Mouse (Mus musculus) c-Kit-positive CD71-negative TER-119-negative erythroid progenitor cells, embryonic 14.5 days (primary cell): Measurements from ENCODE around the gene Lhfpl2.

Source experiments
- DNase-seq: peaks from one replicate; pipeline ENCODE4 v3.0.0-alpha.2; 2013; ENCODE audit warnings: low read depth

Gene Lhfpl2

GRCm38 (mm10) chr13:94175379-94176050, 117.9 kb downstream of the Lhfpl2 start:
- DNase-seq: no peak

- peak; percentile 60 for DNase-seq
Observed at GRCm38 (mm10) chr13:94177148-94177547, 119.6 kb downstream of the Lhfpl2 start.

GRCm38 (mm10) chr13:94178401-94179040, 120.9 kb downstream of the Lhfpl2 start:
- no peak for DNase-seq

GRCm38 (mm10) chr13:94180477-94181420, 123.2 kb downstream of the Lhfpl2 start:
- DNase-seq: no peak

- DNase-seq: no peak
Observed at GRCm38 (mm10) chr13:94182026-94182425, 124.4 kb downstream of the Lhfpl2 start.

GRCm38 (mm10) chr13:94183372-94184021, 125.9 kb downstream of the Lhfpl2 start:
- DNase-seq: no peak

- DNase-seq: no peak
Observed at GRCm38 (mm10) chr13:94184726-94185456, 127.3 kb downstream of the Lhfpl2 start.

GRCm38 (mm10) chr13:94185631-94186030, 128.0 kb downstream of the Lhfpl2 start:
- no peak for DNase-seq

GRCm38 (mm10) chr13:94188200-94189086, 130.8 kb downstream of the Lhfpl2 start:
- no peak for DNase-seq

- DNase-seq: no peak
Observed at GRCm38 (mm10) chr13:94190386-94190785, 132.8 kb downstream of the Lhfpl2 start.

GRCm38 (mm10) chr13:94193227-94193626, 135.6 kb downstream of the Lhfpl2 start:
- DNase-seq: no peak

GRCm38 (mm10) chr13:94198616-94199015, 141.0 kb downstream of the Lhfpl2 start:
- no peak for DNase-seq

GRCm38 (mm10) chr13:94199829-94200228, 142.2 kb downstream of the Lhfpl2 start:
- DNase-seq: no peak

GRCm38 (mm10) chr13:94205234-94205633, 147.6 kb downstream of the Lhfpl2 start:
- peak; percentile 35 for DNase-seq

GRCm38 (mm10) chr13:94207973-94208372, 150.4 kb downstream of the Lhfpl2 start:
- no peak for DNase-seq

GRCm38 (mm10) chr13:94208892-94209291, 151.3 kb downstream of the Lhfpl2 start:
- no peak for DNase-seq

GRCm38 (mm10) chr13:94211236-94212119, 153.9 kb downstream of the Lhfpl2 start:
- no peak for DNase-seq

- no peak for DNase-seq
Observed at GRCm38 (mm10) chr13:94212179-94212578, 154.6 kb downstream of the Lhfpl2 start.

GRCm38 (mm10) chr13:94212716-94213115, 155.1 kb downstream of the Lhfpl2 start:
- no peak for DNase-seq
